Mouse (Mus musculus) spleen, adult 2 months (tissue): ENCODE measurements around the gene Zbtb18. TPM values are rescaled to one million over a fixed set of nuclear protein-coding genes. Genes with fewer than 3 reads are reported as not detected.

ENCODE experiments used
- DNase-seq, 2 experiments: peaks; one replicate each; pipeline versions ENCODE4 v3.0.0 to v3.0.0-alpha.2; 2012 to 2021; ENCODE audit warnings: low spot score in 2 of 2, low read depth in 1 of 2
- H3K27ac ChIP-seq: fragments of 200-500 bp; 2 replicates; pipeline ENCODE4 v1.5.1; 2012; ENCODE audit warnings: low read length, inconsistent platforms; ENCODE audit not compliant: insufficient read depth
- H3K27me3 ChIP-seq: fragments of 200-500 bp; 2 replicates; pipeline ENCODE4 v1.6.1; 2012; ENCODE audit warnings: mild to moderate bottlenecking, moderate library complexity, low read length, inconsistent platforms; ENCODE audit not compliant: control insufficient read depth, insufficient read depth
- H3K36me3 ChIP-seq: fragments of 200-500 bp; 2 replicates; pipeline ENCODE4 v1.6.1; 2012; ENCODE audit warnings: mild to moderate bottlenecking, low read length, inconsistent platforms; ENCODE audit not compliant: control insufficient read depth, insufficient read depth
- H3K4me1 ChIP-seq: fragments of 200-500 bp; 2 replicates; pipeline ENCODE4 v1.6.1; 2011; ENCODE audit warnings: inconsistent platforms; ENCODE audit not compliant: control insufficient read depth, insufficient read depth, insufficient read length
- H3K4me3 ChIP-seq: fragments of 200-500 bp; 2 replicates; pipeline ENCODE4 v1.5.1; 2011; ENCODE audit warnings: mild to moderate bottlenecking, inconsistent platforms; ENCODE audit not compliant: insufficient read depth, insufficient read length; ENCODE audit errors: extremely low read depth
- CTCF ChIP-seq: fragments of 200-500 bp; IDR thresholded peaks from 2 replicates; pipeline ENCODE4 v1.5.1; 2011; ENCODE audit warnings: mild to moderate bottlenecking, inconsistent platforms; ENCODE audit not compliant: insufficient read depth, insufficient read length, insufficient replicate concordance; ENCODE audit errors: extremely low read depth
- POLR2A ChIP-seq: fragments of 200-500 bp; IDR thresholded peaks from 2 replicates; pipeline ENCODE4 v1.6.1; 2011; ENCODE audit warnings: low read depth, low read length, inconsistent platforms
- WGBS: fragments of 180-500 bp; shearing (Covaris S2); methylation state at CpG from one replicate; pipeline ENCODE4 v1.1.7; 2018; 5-methylcytosine and 5-hydroxymethylcytosine counted together
- polyA plus RNA-seq: library from polyadenylated mRNA; depleted of rRNA; stranded (reverse); fragments of >200 nt; gene quantifications from 2 replicates; pipeline ENCODE4 v1.2.3, GENCODE M21; 2012

Gene Zbtb18
- polyA plus RNA-seq, 1 experiment: 18.1 TPM

DNA sequence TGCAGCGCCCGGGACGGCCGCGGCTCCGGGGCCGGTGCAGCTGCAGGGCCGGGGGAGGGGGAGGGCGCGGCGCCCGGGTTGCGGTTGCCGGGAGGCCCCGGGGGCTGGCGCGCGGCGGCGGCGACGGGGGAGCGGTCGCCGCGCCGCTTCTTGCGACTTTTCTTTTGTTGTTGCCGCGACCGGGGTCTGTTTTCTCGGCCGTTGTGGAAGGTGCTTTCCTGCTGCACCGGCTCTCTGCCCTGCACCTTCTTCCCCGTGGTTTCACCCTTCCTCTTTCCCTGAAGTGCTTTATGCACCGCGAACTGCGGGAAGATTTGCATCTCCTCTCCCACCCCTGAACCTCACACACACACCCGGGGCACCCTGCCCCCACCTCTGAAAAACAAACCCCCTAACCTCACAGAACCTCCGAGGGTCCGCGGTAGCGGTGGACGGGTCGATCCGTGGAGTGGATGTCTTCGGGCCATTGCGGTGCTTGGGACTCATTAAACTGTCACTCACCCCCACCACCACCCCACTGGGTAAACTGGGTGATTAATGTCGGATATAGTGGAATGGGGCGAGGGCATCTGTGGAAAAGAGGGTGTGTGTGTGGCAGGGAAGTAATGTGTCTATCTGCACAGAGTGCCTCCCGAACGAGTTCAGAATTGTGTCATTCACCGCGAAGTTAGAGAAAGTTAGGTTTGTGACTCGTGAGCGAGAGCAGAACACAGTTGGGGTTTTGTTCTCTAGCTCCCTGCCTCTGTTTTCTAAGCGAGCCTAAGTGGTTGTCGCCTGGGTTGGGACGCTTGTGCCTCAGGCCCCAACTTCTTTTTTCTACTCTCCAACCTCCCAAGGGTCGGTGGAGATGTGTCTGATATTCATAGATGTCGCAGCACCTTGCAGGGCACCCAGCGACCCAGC is 921 bp downstream of the Zbtb18 start:
- DNase-seq: peak; percentile 35 to 73
- WGBS: 2% methylated on average over 48 of the region's 62 CpGs
- peak overlapping the region; percentile 71 for H3K4me3 ChIP-seq
- H3K4me1 ChIP-seq: peaks cover 6% of the 10 kb centered on the region
- H3K27ac ChIP-seq: peak overlapping the region; percentile 84
- no peaks in the 10 kb centered on the region for H3K27me3 ChIP-seq
- TF ChIP-seq CTCF (no peak), POLR2A (peak; percentile 68; the same call in 1 of the 2 replicates)
- peaks cover 6% of the 10 kb centered on the region; the same call in 1 of the 2 replicates for H3K36me3 ChIP-seq

DNA sequence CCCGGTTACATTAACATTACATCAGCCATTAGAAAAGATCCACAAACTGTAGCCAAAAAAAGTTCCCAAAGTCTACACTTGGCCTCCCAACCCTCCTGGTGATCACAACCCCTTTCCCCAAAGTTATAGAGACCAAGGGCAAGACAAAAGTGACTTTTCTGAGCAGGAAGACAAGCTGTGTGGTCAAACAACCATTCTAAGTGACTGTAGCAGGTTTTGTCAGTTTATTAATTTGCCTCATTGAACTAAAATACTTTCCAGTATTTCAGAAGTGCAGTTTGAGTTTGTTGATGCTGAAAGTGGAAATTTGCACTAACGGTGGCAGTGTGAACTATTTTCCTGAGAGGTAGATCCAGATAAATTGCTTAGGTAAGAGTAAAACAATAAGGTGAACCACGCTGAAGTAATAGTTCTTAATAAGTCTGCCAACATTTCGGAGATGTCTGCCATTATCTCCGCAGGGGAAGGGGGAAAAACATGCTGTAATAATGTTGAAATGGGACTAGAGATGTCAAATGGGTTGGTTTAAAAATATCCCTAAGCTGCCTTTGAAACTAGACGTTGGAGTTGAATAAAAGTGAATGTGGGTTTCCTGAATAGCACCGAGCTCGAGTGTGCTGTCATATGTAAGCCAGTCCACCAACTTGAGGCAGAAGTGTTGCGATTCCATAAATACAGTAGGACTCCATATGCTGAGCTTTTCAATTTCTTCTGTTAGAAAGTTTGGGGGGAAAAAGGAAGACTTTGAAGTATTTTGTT is 1.8 kb downstream of the Zbtb18 start:
- Histone ChIP-seq H3K4me1 (peaks cover 9% of the 10 kb centered on the region), H3K36me3 (peaks cover 9% of the 10 kb centered on the region), H3K4me3 (peak overlapping the region; percentile 71), H3K27me3 (no peaks in the 10 kb centered on the region), H3K27ac (peak overlapping the region; percentile 84)
- no peak for DNase-seq
- WGBS: 26% methylated on average over 9 of the region's 9 CpGs
- no peak for TF ChIP-seq POLR2A
- TF ChIP-seq CTCF: no peak

DNA sequence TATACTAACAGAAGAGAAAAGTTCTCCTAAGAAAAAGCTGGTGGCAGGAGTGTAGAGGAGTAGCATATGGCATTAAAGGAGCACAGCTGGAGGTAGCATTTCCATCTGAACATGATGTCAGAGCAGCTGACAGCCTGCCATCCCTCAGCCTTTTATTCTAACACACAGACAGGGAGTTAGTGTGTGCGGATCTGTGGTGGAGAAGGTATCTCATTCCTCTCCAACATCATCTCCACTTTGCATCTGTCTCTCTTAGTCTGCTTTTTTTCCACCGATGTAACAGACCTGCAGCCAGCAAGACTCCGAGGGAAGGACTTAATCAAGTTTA is 2.3 kb downstream of the Zbtb18 start:
- no peak overlapping the region for H3K27ac ChIP-seq
- H3K36me3 ChIP-seq: peaks cover 9% of the 10 kb centered on the region
- WGBS: 56% methylated on average over 3 of the region's 3 CpGs
- TF ChIP-seq CTCF (no peak), POLR2A (no peak)
- H3K4me1 ChIP-seq: peaks cover 9% of the 10 kb centered on the region
- no peak for DNase-seq
- H3K27me3 ChIP-seq: no peaks in the 10 kb centered on the region
- H3K4me3 ChIP-seq: no peak overlapping the region; the same call in 1 of the 2 replicates

DNA sequence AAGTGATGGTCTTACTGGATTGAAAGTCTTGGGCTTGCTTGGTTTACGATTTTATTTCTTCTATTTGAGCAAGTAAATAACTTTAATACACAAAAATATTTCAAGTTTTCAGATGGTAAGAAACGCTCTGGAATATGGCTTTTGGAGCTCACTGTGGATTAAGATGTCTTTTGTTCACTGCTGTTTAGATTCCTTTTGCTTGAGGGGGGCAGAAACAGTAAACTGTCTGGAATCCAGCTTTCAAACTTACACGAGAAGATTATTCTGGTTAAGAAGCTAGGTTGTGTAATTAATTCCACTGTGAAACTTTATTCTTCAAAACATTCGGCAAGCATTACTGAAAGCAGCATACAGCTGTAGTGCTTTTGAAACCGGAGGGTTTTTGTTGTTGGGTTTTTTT is 2.8 kb downstream of the Zbtb18 start:
- TF ChIP-seq POLR2A (no peak), CTCF (no peak)
- Histone ChIP-seq H3K4me3 (no peak overlapping the region), H3K27ac (no peak overlapping the region), H3K27me3 (no peaks in the 10 kb centered on the region), H3K4me1 (peaks cover 9% of the 10 kb centered on the region), H3K36me3 (peaks cover 9% of the 10 kb centered on the region)
- WGBS: 44% methylated on average over 5 of the region's 5 CpGs
- no peak for DNase-seq

DNA sequence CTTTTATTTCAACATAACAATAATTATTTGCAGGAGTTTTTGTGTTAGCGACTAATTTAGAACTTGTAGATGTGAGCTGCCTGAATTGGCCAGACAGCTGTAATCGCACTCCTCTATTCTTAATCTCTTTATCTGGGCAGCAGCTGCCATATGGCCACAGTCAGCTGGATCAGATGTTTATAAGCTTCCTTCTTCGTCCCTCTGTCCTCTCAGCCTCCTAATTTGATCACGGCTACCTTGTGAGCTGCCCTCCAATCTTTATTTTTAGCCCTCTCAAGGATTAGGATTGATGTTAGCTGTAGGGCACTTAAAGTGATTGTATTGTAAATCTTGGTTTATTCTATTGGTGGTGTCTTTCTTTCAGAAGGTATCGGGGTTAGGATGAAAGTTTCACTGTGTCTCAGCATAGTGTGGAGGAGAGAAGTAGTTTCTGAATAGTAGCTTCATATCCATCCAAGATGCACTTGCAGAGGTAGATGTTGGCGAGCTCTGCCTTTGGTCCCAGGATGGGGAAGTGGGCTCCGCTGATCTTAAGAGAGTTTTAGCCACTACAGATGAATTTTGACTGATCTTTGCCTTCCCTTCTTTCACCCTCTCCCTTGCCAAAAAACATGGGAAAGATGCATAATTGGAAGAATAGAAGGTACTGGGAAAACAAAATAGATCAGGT is 3.4 kb downstream of the Zbtb18 start:
- no peak overlapping the region; the same call in 1 of the 2 replicates for H3K27ac ChIP-seq
- H3K4me1 ChIP-seq: peaks cover 9% of the 10 kb centered on the region
- peaks cover 9% of the 10 kb centered on the region for H3K36me3 ChIP-seq
- no peaks in the 10 kb centered on the region for H3K27me3 ChIP-seq
- no peak for DNase-seq
- no peak overlapping the region; the same call in 1 of the 2 replicates for H3K4me3 ChIP-seq
- TF ChIP-seq POLR2A (no peak), CTCF (no peak)
- WGBS: 25% methylated on average over 7 of the region's 7 CpGs

DNA sequence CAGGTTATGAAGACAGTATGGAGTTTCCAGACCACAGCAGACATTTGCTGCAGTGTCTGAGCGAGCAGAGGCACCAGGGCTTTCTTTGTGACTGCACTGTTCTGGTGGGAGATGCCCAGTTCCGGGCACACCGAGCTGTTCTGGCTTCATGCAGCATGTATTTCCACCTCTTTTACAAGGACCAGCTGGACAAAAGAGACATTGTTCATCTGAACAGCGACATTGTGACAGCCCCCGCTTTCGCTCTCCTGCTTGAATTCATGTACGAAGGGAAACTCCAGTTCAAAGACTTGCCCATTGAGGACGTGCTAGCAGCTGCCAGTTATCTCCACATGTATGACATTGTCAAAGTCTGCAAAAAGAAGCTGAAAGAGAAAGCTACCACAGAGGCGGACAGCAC is 4.9 kb downstream of the Zbtb18 start:
- WGBS: 91% methylated on average over 9 of the region's 9 CpGs
- TF ChIP-seq CTCF (no peak), POLR2A (no peak)
- Histone ChIP-seq H3K4me3 (no peak overlapping the region), H3K27ac (no peak overlapping the region), H3K27me3 (no peaks in the 10 kb centered on the region), H3K4me1 (peaks cover 9% of the 10 kb centered on the region), H3K36me3 (peaks cover 9% of the 10 kb centered on the region)
- no peak for DNase-seq
